Mouse (Mus musculus) gastrocnemius, postnatal 10 days (tissue): ENCODE results near the gene Rtkn. TPM values are rescaled to one million over a fixed set of nuclear protein-coding genes. Genes with fewer than 3 reads are reported as not detected.
A peak's percentile ranks its signal among the peaks of the same experiment; 100 is the strongest.

Experiments used
- DNase-seq: peaks from one replicate; pipeline ENCODE4 v3.0.0; 2021; ENCODE audit warnings: mixed read lengths
- total RNA-seq, 2 experiments: library from RNA; stranded (reverse); gene quantifications; 2 replicates each; pipeline ENCODE4 v1.2.3; 2021

Gene Rtkn
- total RNA-seq, 2 experiments from 2014 or later = 22.3 to 24.5 TPM

- DNase-seq = no peak
Measured at GRCm38 (mm10) chr6:83116373-83117164, 18.7 kb upstream of the Rtkn start.

- no peak for DNase-seq
Measured at GRCm38 (mm10) chr6:83117165-83117438, 18.2 kb upstream of the Rtkn start.

GRCm38 (mm10) chr6:83117616-83118015 is 17.6 kb upstream of the Rtkn start:
- DNase-seq = no peak

GRCm38 (mm10) chr6:83118369-83118768 is 16.9 kb upstream of the Rtkn start:
- no peak for DNase-seq

GRCm38 (mm10) chr6:83118825-83119733 is 16.2 kb upstream of the Rtkn start:
- DNase-seq = no peak

- DNase-seq = no peak
Measured at GRCm38 (mm10) chr6:83119734-83120051, 15.6 kb upstream of the Rtkn start.

- peak; percentile 77 for DNase-seq
Measured at GRCm38 (mm10) chr6:83120930-83121862, 14.1 kb upstream of the Rtkn start, which contains the start of gene Wbp1. TSS of gene Wbp1 (minus strand) at chr6:83121559.

- DNase-seq = peak; percentile 64
Measured at GRCm38 (mm10) chr6:83121863-83122710, 13.2 kb upstream of the Rtkn start.

GRCm38 (mm10) chr6:83122961-83123360 is 12.3 kb upstream of the Rtkn start:
- DNase-seq = no peak

GRCm38 (mm10) chr6:83124851-83125312 is 10.4 kb upstream of the Rtkn start:
- DNase-seq = peak; percentile 86

- no peak for DNase-seq
Measured at GRCm38 (mm10) chr6:83125331-83125730, 9.9 kb upstream of the Rtkn start, which contains the start of gene Ino80b. TSS of gene Ino80b (minus strand) at chr6:83125431.

- no peak for DNase-seq
Measured at GRCm38 (mm10) chr6:83127419-83127818, 7.8 kb upstream of the Rtkn start.

- DNase-seq = peak; percentile 2
Measured at GRCm38 (mm10) chr6:83131469-83132034, 3.7 kb upstream of the Rtkn start.

GRCm38 (mm10) chr6:83132176-83132919 is 2.9 kb upstream of the Rtkn start:
- no peak for DNase-seq

GRCm38 (mm10) chr6:83134226-83134625 is 1.0 kb upstream of the Rtkn start:
- DNase-seq = no peak

GRCm38 (mm10) chr6:83135571-83136161 is 403 bp downstream of the Rtkn start:
- peak; percentile 66 for DNase-seq

GRCm38 (mm10) chr6:83136291-83136880 is 1.1 kb downstream of the Rtkn start:
- no peak for DNase-seq

- peak; percentile 80 for DNase-seq
Measured at GRCm38 (mm10) chr6:83136881-83137575, 1.8 kb downstream of the Rtkn start.

GRCm38 (mm10) chr6:83137576-83137950 is 2.3 kb downstream of the Rtkn start:
- DNase-seq = peak; percentile 93
